Mouse (Mus musculus) stomach, embryonic 15.5 days (tissue): ENCODE measurements around the gene Vmn1r86. TPM values are rescaled to one million over a fixed set of nuclear protein-coding genes. Genes with fewer than 3 reads are reported as not detected.
"Not testable (repeated sequence)": the region's sequence is repeated elsewhere in the genome, so short reads cannot be mapped to it uniquely, and the experiment has no call there.

Experiments
- ATAC-seq: fragments of 200-750 bp; cut with Nextera tagmentation; 2 replicates; pipeline ENCODE4 v1.8.0; 2017; ENCODE audit warnings: low read depth, moderate number of reproducible peaks, moderate TSS enrichment; ENCODE audit not compliant: insufficient read depth, low FRiP score
- H3K27ac ChIP-seq: fragments of 300-500 bp; sonication (generic); 2 replicates; pipeline ENCODE4 v1.5.1; 2015; ENCODE audit warnings: mild to moderate bottlenecking, inconsistent platforms
- H3K27me3 ChIP-seq: fragments of 300-500 bp; sonication (generic); replicated peaks from 2 replicates; pipeline ENCODE4 v1.6.1; 2015; ENCODE audit warnings: inconsistent platforms
- H3K36me3 ChIP-seq: fragments of 300-500 bp; sonication (generic); 2 replicates; pipeline ENCODE4 v1.6.1; 2015; ENCODE audit warnings: inconsistent platforms
- H3K4me1 ChIP-seq: fragments of 300-500 bp; sonication (generic); 2 replicates; pipeline ENCODE4 v1.6.1; 2015; ENCODE audit warnings: inconsistent platforms
- H3K4me2 ChIP-seq: fragments of 300-500 bp; sonication (generic); 2 replicates; pipeline ENCODE4 v1.6.1; 2015; ENCODE audit warnings: mild to moderate bottlenecking, inconsistent platforms
- H3K4me3 ChIP-seq: fragments of 300-500 bp; sonication (generic); replicated peaks from 2 replicates; pipeline ENCODE4 v1.5.1; 2015; ENCODE audit warnings: inconsistent platforms
- H3K9ac ChIP-seq: fragments of 300-500 bp; sonication (generic); 2 replicates; pipeline ENCODE4 v1.6.1; 2015; ENCODE audit warnings: inconsistent platforms
- H3K9me3 ChIP-seq: fragments of 300-500 bp; sonication (generic); 2 replicates; pipeline ENCODE4 v1.6.1; 2016; ENCODE audit warnings: inconsistent platforms
- WGBS: fragments of 180-500 bp; shearing (Covaris S2); methylation state at CpG from one replicate; pipeline ENCODE4 v1.1.7; 2015; 5-methylcytosine and 5-hydroxymethylcytosine counted together
- polyA plus RNA-seq: library from polyadenylated mRNA; unstranded; fragments of >200 nt; fragmentation: Nextera tagmentation; extraction: Ambion mirVana; gene quantifications from 2 replicates; pipeline ENCODE4 v1.2.1, GENCODE M21; 2015

The Vmn1r86 gene
- not detected in 2 replicates for polyA plus RNA-seq

DNA sequence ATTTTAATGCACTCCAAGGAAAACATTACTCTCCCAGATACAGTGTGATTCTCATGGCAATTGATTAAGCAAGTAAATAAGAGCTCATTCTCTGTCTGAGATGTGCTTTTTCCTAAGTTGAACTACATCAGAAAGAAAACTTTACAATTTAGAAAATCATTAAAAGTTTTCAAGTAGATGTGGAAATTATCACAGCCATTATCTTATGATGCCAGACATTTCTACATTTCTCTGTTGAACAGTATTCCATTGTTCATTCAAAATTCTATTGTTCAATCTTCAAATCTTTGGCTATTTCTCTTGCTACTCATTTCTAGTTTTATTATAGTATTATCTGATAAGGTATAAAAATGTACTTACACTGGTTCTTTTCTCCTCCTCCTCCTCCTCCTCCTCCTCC lies at the start of gene Vmn1r86:
Vmn1r86 (minus strand) TSS at position 101 of the 400 bp plus-strand sequence.
- no peak for ATAC-seq
- Histone ChIP-seq H3K4me2 (no peak within 1 kb of the TSS), H3K36me3 (no peaks in the 10 kb centered on the region), H3K4me1 (no peaks in the 10 kb centered on the region), H3K9ac (no peak within 1 kb of the TSS), H3K9me3 (no peaks in the 10 kb centered on the region), H3K27ac (no peak within 1 kb of the TSS), H3K27me3 (no peaks in the 10 kb centered on the region), H3K4me3 (no peak within 1 kb of the TSS)

- Histone ChIP-seq H3K9ac (no peak within 1 kb of the TSS), H3K36me3 (no peaks in the 10 kb centered on the region), H3K27ac (no peak within 1 kb of the TSS), H3K9me3 (no peaks in the 10 kb centered on the region), H3K4me2 (no peak within 1 kb of the TSS), H3K4me3 (no peak within 1 kb of the TSS), H3K4me1 (no peaks in the 10 kb centered on the region), H3K27me3 (no peaks in the 10 kb centered on the region)
- no peak for ATAC-seq
Observed at GRCm38 (mm10) chr7:13159268-13159667, 39.6 kb upstream of the Vmn1r86 start, which contains the start of gene Vmn1r88. Gene Vmn1r88 (plus strand): TSS chr7:13159568.

DNA sequence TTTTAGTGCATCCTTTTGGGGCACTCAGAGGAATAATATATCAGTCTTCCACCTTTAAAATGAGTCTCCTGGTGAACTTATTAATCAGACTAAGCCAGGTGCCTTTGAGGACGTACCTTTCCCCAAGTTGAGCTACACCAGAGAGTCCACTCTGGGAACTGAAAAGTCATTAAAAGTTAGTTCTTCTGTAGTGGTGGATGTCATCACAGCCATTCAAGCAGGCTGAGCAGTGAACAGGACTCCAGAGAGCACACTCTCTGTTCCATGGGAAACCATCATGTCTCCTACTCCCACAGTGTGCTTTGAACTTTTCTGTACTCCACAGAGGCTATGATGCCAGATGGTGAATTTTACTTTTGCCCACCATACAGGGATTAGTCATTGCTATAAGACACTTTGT lies 20.3 kb upstream of the Vmn1r86 start, which contains the start of gene Vmn1r87:
Vmn1r87 (minus strand) TSS at position 101 of the 400 bp plus-strand sequence.
- no peak within 1 kb of the TSS for H3K4me2 ChIP-seq
- H3K27me3 ChIP-seq, result no peaks in the 10 kb centered on the region
- H3K27ac ChIP-seq, result no peak within 1 kb of the TSS
- H3K36me3 ChIP-seq, result no peaks in the 10 kb centered on the region
- H3K9ac ChIP-seq, result no peak within 1 kb of the TSS
- 56% methylated on average over 1 of the region's 1 CpGs for WGBS
- no peak within 1 kb of the TSS for H3K4me3 ChIP-seq
- no peaks in the 10 kb centered on the region for H3K9me3 ChIP-seq
- no peak for ATAC-seq
- H3K4me1 ChIP-seq, result no peaks in the 10 kb centered on the region

GRCm38 (mm10) chr7:13137340-13137739 lies 17.6 kb upstream of the Vmn1r86 start:
- Histone ChIP-seq H3K36me3 (no peaks in the 10 kb centered on the region), H3K4me2 (no peak overlapping the region), H3K9me3 (no peaks in the 10 kb centered on the region), H3K4me1 (no peaks in the 10 kb centered on the region), H3K27me3 (no peaks in the 10 kb centered on the region), H3K27ac (no peak overlapping the region), H3K4me3 (no peak overlapping the region), H3K9ac (no peak overlapping the region)
- no peak for ATAC-seq

DNA sequence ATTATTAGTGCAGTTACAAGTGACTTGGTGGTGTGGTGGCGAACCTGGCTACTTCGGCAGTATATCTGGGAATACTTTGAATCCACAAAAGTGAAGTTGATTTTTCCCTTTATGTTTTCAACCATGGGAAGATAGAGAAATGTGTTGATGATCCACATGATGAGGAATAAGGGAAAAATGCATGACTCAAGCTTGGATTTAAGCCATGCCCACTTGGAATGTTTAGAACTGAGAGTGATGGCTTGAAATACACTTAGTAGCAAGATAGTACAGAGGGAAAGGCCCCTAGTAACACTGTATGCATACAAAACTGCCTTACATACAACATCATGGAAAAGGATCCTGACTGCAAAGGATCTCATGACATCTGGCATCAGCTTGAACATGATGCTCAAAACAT lies 12.1 kb upstream of the Vmn1r86 start:
- ATAC-seq, result no peak
- H3K27me3 ChIP-seq, result no peaks in the 10 kb centered on the region
- H3K9me3 ChIP-seq, result no peaks in the 10 kb centered on the region
- H3K36me3 ChIP-seq, result no peaks in the 10 kb centered on the region
- no peak overlapping the region for H3K4me3 ChIP-seq
- no peak overlapping the region for H3K9ac ChIP-seq
- no peaks in the 10 kb centered on the region for H3K4me1 ChIP-seq
- no peak overlapping the region for H3K27ac ChIP-seq
- 86% methylated on average over 2 of the region's 2 CpGs for WGBS
- no peak overlapping the region for H3K4me2 ChIP-seq

- H3K36me3 ChIP-seq, H3K27me3 ChIP-seq, H3K4me1 ChIP-seq, H3K9ac ChIP-seq, H3K27ac ChIP-seq, H3K9me3 ChIP-seq: not testable (repeated sequence)
- H3K4me3 ChIP-seq, result peak overlapping the region; percentile 21; the same call in 1 of the 2 replicates
- WGBS, result under 1% methylated on average over 21 of the region's 34 CpGs
- peak; percentile 88 for ATAC-seq
- H3K4me2 ChIP-seq, result peak overlapping the region; percentile 43
Observed at GRCm38 (mm10) chr7:13123554-13124153, 3.9 kb upstream of the Vmn1r86 start.

- no peak within 1 kb of the TSS for H3K9ac ChIP-seq
- no peaks in the 10 kb centered on the region for H3K4me1 ChIP-seq
- no peak within 1 kb of the TSS for H3K4me2 ChIP-seq
- no peaks in the 10 kb centered on the region for H3K9me3 ChIP-seq
- WGBS, result 56% methylated on average over 3 of the region's 3 CpGs
- no peaks in the 10 kb centered on the region for H3K27me3 ChIP-seq
- no peak within 1 kb of the TSS for H3K27ac ChIP-seq
- no peak for ATAC-seq
- no peaks in the 10 kb centered on the region for H3K36me3 ChIP-seq
- no peak within 1 kb of the TSS for H3K4me3 ChIP-seq
Observed at GRCm38 (mm10) chr7:13095073-13095472, 24.6 kb downstream of the Vmn1r86 start, which contains the start of gene Vmn1r85. Gene Vmn1r85 (minus strand): TSS chr7:13095173.

DNA sequence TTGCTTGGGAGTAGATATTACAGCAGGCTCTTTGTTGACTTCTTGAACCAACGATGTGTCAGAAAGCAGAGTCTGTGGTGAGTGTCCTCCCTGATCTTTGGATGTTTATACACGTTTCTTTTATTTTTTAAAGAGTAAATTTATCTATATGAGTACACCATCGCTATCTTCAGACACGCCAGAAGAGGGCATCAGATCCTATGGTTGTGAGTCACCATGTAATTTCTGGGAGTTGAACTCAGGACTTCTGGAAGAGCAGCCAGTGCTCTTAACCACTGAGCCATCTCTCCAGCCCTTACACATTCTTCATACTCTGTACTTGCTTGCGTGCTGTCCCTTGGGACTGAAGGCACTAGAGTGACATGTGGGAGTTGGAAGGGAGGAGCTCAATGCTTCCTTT lies 47.4 kb downstream of the Vmn1r86 start:
- Histone ChIP-seq H3K4me2 (no peak overlapping the region), H3K9me3 (no peaks in the 10 kb centered on the region), H3K27me3 (no peaks in the 10 kb centered on the region), H3K4me3 (no peak overlapping the region), H3K36me3 (no peaks in the 10 kb centered on the region), H3K27ac (no peak overlapping the region), H3K9ac (no peak overlapping the region), H3K4me1 (no peaks in the 10 kb centered on the region)
- ATAC-seq, result no peak
- WGBS, result 60% methylated on average over 5 of the region's 5 CpGs

- ATAC-seq, result not testable (repeated sequence)
- WGBS, result 65% methylated on average over 2 of the region's 2 CpGs
Observed at GRCm38 (mm10) chr7:13063399-13063798, 56.3 kb downstream of the Vmn1r86 start.

GRCm38 (mm10) chr7:13059536-13059935 lies 60.2 kb downstream of the Vmn1r86 start:
- no peaks in the 10 kb centered on the region for H3K4me1 ChIP-seq
- H3K9ac ChIP-seq, result no peak overlapping the region
- ATAC-seq, result no peak
- no peak overlapping the region for H3K27ac ChIP-seq
- no peaks in the 10 kb centered on the region for H3K36me3 ChIP-seq
- no peak overlapping the region for H3K4me2 ChIP-seq
- no peaks in the 10 kb centered on the region for H3K27me3 ChIP-seq
- 86% methylated on average over 9 of the region's 9 CpGs for WGBS
- no peak overlapping the region for H3K4me3 ChIP-seq
- no peaks in the 10 kb centered on the region for H3K9me3 ChIP-seq

More at GRCm38 (mm10) chr7:13063399-13063798, 56.3 kb downstream of the Vmn1r86 start:
- H3K4me3 ChIP-seq, H3K4me1 ChIP-seq, H3K9ac ChIP-seq, H3K9me3 ChIP-seq, H3K27ac ChIP-seq, H3K4me2 ChIP-seq, H3K27me3 ChIP-seq, H3K36me3 ChIP-seq: not testable (repeated sequence)

DNA sequence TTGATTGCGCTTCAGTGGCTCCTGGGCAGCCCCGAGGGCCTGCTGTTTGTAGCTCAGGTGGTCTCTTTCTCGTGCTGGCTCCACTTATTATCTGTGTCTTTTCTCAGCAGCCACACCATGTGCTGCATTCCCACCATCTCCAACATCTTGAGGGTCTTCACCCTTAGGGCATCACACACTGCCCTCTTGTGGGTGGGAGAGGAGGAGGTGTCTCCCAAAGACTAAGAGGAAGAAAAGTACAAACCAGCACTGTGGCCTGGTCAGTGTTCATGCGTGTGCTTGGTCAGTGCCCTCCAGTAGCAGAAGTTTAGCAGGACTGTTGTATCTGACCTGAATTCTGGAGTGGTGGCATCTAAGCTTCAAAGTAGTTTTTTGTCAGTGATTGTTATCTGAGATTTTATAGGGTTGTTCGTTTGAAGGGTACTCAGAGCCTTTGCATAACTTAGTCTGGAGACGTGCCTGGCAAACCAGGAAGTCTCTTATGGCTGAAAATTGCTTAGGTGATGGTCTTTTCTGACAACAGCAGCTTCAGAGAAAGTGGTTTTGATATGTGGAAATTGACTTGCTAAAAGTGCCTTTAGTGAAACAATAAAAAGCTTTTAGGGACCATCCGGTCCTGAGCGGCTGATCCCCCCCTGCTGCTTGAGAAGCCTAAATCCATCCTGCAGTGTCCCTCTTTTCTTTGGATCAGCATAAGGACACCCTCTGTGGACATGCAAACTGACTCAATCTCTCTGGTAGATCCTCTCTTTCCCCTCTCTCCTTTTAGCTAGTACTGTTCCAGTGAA lies 62.6 kb downstream of the Vmn1r86 start:
- no peak overlapping the region for H3K27ac ChIP-seq
- H3K9ac ChIP-seq, result no peak overlapping the region
- no peak overlapping the region for H3K4me2 ChIP-seq
- no peak overlapping the region for H3K4me3 ChIP-seq
- H3K36me3 ChIP-seq, result no peaks in the 10 kb centered on the region
- no peak for ATAC-seq
- no peaks in the 10 kb centered on the region for H3K27me3 ChIP-seq
- 64% methylated on average over 8 of the region's 8 CpGs for WGBS
- peaks cover 4% of the 10 kb centered on the region; the same call in 1 of the 2 replicates for H3K4me1 ChIP-seq
- H3K9me3 ChIP-seq, result no peaks in the 10 kb centered on the region

- peak within 1 kb of the TSS; percentile 13; the same call in 1 of the 2 replicates for H3K9ac ChIP-seq
- WGBS, result under 1% methylated on average over 41 of the region's 41 CpGs
- H3K36me3 ChIP-seq, result no peaks in the 10 kb centered on the region
Observed at GRCm38 (mm10) chr7:13054287-13055010, 65.3 kb downstream of the Vmn1r86 start, which contains the start of gene Mzf1. Gene Mzf1 (minus strand): TSS chr7:13054764.

More at GRCm38 (mm10) chr7:13054287-13055010, 65.3 kb downstream of the Vmn1r86 start, which contains the start of gene Mzf1:
- Histone ChIP-seq H3K4me1 (peaks cover 4% of the 10 kb centered on the region; the same call in 1 of the 2 replicates), H3K9me3 (no peaks in the 10 kb centered on the region), H3K27ac (peak within 1 kb of the TSS; percentile 84), H3K27me3 (no peaks in the 10 kb centered on the region), H3K4me3 (peak within 1 kb of the TSS; percentile 59), H3K4me2 (peak within 1 kb of the TSS; percentile 64)
- peak; percentile 94 for ATAC-seq
